Mouse (Mus musculus): ENCODE measurements around the gene Gm5447.

Gene Gm5447

GRCm38 (mm10) chr13:30985598-30986466, 11.8 kb downstream of the Gm5447 start:
- no peak for DNase-seq (ENCODE audit: low spot score in 2 of 2)

GRCm38 (mm10) chr13:30986934-30987455, 13.0 kb downstream of the Gm5447 start:
- DNase-seq (ENCODE audit: low spot score in 2 of 2): no peak

DNA sequence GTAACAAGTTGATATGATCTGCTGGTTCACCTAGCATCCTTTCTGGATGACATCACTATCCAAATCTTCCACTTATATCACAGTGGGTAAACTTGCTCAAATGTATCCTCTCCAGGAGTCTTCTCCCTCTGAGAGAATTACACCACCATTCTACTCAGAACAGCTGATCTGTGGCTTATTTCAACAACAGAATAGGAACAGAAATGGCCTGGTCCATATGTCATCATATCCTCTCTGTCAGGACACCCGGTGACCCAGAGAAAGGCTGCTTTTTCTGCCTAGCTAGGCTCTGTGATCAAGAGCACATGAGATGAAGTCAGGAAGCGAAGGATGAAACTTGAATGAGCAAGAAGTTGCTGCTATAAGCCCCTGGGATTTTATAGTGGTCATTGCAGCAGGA, 13.7 kb downstream of the Gm5447 start:
- no peak for DNase-seq (ENCODE audit: low spot score in 2 of 2)

GRCm38 (mm10) chr13:30989710-30990109, 15.7 kb downstream of the Gm5447 start:
- DNase-seq (ENCODE audit: low spot score in 2 of 2): no peak

DNA sequence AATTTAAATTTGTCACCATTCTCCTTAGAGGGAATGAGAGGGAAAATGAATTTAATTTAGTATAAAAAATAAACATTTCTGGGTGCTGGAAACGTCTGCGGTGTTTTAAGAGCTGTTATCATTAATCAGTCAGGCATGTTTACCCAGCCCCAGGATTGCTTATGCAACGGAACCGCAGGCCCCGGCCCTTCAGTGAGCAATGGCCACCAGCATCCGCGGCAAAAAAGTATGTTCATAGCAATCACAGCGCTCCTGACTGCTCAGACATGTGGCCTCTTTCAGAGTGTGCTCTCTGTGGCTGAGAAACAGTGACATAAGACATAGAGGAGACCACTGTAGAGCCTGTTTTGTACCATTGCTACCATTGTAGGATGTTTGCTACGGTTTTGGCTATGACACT, 16.2 kb downstream of the Gm5447 start:
- no peak for DNase-seq (ENCODE audit: low spot score in 2 of 2)

DNA sequence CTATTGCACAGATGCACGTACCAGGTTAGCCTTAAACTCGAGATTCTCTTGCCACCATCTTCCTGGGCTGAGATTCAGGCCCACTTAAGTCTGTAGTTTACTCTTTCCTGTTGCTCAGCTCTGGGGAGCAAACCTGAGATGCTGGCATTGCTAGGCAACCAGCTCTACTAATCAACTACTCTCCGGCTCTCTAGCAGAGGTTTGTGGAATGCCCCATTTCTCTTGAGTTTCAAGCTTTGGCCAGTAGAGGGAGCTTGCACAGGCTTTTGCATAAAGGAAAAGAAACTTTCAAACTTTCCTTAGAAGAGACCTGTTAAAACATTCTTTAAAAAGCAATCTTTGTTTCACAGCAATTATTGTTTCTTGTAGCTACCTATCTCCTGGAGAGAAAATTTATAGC, 19.8 kb downstream of the Gm5447 start:
- DNase-seq (ENCODE audit: low spot score in 2 of 2): peak in 1 of 2 experiments; percentile 25

DNA sequence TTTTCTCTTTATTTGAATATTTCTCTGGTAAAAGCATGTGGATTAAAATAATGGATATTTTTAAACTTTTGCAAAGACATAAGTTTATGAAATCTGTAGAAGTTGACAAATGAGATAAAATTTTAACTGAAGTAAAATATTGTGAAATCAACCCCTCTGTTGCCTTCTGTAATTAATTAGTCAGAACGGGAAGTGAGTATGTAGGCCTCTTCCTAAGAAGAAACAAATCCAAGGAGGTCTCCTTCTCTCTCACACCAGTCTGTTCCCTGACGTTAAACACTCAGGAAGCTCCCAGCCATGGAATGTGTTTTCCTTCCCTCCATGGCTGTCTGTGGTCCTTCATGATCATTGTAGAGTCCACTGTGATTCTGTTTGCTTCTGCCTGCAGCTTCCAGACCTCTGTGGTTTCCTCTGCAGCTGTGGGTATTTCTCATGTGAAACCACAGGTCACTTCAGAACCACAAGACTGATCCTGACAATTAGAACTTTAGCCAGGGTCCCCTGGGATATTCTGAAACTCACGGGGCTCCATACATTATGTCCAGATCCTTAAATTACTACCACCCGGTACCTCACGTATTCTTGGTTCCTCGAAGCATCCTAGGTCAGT, 20.4 kb downstream of the Gm5447 start:
- no peak for DNase-seq (ENCODE audit: low spot score in 2 of 2)

GRCm38 (mm10) chr13:30997526-30998253, 23.7 kb downstream of the Gm5447 start:
- no peak for DNase-seq (ENCODE audit: low spot score in 2 of 2)

GRCm38 (mm10) chr13:30999799-31000198, 25.8 kb downstream of the Gm5447 start:
- DNase-seq (ENCODE audit: low spot score in 2 of 2): no peak

GRCm38 (mm10) chr13:31004458-31004857, 30.5 kb downstream of the Gm5447 start:
- peak in 1 of 2 experiments; percentile 63 for DNase-seq (ENCODE audit: low spot score in 2 of 2)

DNA sequence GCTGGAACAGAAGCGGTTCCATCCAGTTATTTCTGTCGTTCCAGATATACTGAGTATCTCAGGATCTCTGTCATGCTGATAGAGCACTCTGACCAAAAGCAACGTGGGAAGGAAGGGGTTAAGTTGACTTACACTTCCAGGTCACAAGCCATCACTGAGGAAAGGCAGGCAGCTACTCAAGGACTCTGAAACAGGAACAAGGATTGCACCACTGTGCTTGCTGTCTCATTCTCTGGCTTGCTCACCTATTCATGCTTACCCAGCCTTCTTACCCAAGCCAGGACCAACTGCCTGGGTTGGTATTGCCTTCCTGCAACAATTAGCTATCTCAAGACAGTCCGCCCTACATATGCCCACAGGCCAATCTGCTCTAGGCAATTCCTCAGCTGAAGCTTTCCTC, 31.0 kb downstream of the Gm5447 start:
- no peak for DNase-seq (ENCODE audit: low spot score in 2 of 2)

DNA sequence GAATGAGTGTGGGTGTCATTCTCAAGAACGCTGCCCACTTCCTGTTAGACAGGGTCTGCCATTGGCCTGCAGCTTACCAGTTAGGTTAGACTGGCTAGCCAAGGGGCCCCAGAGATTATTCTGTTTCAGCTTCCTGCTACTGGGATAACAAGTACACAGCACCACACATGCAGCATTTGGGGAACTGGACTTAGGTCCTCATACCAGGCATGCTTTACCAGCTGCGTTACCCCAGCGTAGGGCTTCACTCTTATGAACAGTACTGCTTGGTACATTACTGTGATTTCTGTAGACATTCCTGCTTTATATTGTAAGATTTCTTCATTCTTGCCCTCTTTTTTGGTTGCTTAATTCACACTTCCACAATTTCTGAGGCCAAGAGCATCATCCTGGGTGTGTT, 43.5 kb downstream of the Gm5447 start:
- no peak for DNase-seq (ENCODE audit: low spot score in 2 of 2)

- no peak for DNase-seq (ENCODE audit: low spot score in 2 of 2)
Observed at GRCm38 (mm10) chr13:31021514-31021913, 47.5 kb downstream of the Gm5447 start.

DNA sequence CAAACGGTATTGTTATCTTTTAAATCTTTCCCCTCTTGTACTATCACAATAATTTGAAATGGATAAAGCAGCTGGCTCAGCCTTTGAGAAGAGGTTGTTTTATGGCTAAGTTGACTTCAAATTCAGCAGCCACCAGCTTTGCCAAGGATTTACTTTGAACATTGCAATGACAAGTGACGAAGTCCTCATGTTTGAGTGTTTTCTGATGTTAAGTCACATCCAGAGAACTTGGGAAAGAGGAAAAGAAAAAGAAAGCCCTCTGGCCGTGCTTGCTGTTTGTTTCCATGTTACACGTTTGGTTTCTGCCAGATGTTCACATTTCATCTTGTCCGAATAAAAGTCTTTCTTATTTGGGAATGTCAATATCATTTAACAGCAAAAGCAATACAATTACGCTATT, 47.9 kb downstream of the Gm5447 start:
- no peak for DNase-seq (ENCODE audit: low spot score in 2 of 2)

- DNase-seq (ENCODE audit: low spot score in 2 of 2): no peak
Observed at GRCm38 (mm10) chr13:31023664-31024063, 49.7 kb downstream of the Gm5447 start.
